Mouse (Mus musculus): ENCODE data around the gene Tagln. TPM values are rescaled to one million over a fixed set of nuclear protein-coding genes. Genes with fewer than 3 reads are reported as not detected.

Tagln gene
- total RNA-seq, 2 experiments from 2014 or later = 9.7 to 11.1 TPM

DNA sequence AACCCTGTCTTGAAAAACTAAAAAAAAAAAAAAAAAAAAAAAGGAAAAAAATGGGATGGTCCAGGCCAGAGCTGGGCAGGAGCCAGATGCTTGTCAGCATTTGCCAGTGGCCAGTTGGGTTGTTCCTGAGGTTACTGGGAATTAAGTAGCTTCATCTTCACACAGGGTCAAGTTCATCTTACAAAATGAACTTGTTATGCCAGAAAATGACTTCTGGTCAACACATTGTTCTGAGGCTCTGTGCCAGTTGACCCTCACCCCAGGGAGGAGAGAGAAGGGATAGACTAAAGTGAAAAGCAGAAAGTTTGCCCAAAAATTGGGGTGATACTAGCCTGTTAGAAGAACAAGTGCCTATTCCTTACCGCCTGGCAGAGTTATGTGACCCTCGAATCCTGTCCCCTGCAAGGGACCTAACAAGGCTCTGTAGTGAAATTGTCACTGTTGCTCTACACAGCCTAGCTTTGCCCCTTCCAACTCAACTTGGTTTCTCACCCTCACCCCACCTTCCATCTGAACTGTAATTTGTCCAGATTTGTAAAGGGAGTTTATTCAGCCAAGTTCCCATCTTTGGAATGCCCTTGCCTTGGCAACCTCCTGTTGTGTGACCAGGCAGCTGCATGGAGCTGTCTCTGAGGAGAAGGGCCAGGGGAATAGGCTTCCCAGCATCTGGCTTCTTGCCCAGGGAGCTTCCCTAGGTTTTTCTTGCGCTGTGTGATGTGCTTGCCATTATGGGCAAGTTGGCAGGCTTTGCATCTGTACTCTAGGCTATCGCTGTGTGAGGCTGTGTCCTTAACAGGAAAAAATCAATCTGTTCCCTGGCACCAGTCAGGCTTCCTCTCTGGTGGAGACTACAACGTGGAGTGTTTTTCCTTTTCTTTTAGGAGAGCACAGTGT, 18.6 kb downstream of the Tagln start:
- DNase-seq (ENCODE audit: extremely low spot score in 1 of 2, low spot score in 2 of 2) = peak; percentile 75 to 76
- intact Hi-C loops (cut with DNase I) = no loop called here

DNA sequence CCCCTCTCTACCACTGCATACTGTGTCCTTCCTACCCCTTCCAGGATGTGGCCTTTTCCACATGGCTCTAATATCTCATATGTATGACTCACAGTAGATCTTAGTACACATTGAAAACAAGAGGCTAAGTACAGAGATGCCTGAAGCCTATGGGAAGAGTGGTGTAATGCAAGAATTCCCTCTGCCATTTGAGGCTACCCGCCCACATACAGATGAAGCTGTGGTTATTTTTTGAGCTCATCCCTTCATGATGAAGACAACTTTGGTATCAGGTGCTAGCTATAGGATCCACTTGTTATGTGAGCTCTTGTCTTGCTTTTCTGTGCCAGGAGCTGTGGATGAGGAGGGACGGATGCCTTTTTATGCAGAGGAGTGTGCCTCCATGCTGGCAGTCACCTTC, 20.2 kb downstream of the Tagln start:
- intact Hi-C loops (cut with DNase I) = no loop called here
- DNase-seq (ENCODE audit: extremely low spot score in 1 of 2, low spot score in 2 of 2) = no peak

DNA sequence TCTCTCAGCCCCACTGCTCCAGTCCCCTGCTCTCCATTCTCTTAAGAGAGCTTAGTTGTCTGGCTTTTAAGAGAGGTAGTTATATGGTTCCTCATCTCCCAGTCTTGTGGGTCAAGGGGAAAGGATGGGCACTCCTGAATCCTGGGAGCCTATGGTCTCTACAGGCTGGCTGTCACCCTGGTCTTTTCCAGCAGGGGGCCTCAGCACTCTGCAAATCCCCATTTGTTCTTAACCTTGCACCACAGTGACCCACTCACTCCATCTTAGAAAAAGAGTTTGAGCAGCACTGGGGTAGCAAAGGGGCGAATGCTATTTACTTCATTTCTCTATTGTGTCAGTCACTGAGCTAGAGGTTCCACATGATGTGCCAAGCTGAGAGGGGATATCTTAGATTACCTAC, 24.2 kb downstream of the Tagln start:
- DNase-seq (ENCODE audit: extremely low spot score in 1 of 2, low spot score in 2 of 2) = peak in 1 of 2 experiments; percentile 49
- intact Hi-C loops (cut with DNase I) = no loop called here

DNA sequence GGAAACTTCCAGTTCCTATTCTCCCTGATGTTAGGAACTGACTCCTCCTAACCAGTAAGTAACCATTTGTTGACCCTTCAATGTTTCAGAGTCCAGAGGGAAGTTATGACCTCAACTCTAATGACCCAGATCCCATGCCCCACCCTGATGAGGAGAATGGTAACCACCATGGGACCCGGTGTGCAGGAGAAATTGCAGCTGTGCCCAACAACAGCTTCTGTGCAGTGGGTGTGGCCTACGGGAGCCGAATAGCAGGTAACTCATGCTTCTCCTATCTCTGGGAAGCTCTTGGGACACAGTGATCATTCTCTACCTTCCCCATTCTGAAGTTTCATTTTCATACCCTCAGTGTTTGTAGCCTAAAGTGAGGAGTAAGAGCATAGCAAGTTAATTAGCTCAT, 24.9 kb downstream of the Tagln start:
- intact Hi-C loops (cut with DNase I) = no loop called here

DNA sequence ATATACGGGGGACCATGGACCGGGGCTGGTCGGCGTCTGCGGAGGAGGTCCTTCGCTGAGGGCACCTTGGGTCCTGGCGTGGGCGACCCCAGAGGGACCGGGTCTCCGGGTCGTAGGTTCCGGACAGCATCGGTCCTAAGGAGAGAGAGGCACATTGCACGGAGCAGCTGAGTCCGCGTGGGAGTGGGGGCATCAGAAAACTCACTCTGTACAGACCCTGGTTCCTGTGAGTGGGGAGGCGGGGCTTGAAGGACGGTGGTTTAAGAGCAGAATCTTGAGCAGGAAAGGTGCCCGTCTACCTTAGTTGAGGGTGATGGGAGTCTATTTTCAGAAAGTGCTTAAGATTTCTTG, 28.8 kb downstream of the Tagln start:
- intact Hi-C loops (cut with DNase I) = no loop called here
- no peak for DNase-seq (ENCODE audit: extremely low spot score in 1 of 2, low spot score in 2 of 2)

More for the DNA sequence above, 24.9 kb downstream of the Tagln start:
- no peak for DNase-seq (ENCODE audit: extremely low spot score in 1 of 2, low spot score in 2 of 2)

DNA sequence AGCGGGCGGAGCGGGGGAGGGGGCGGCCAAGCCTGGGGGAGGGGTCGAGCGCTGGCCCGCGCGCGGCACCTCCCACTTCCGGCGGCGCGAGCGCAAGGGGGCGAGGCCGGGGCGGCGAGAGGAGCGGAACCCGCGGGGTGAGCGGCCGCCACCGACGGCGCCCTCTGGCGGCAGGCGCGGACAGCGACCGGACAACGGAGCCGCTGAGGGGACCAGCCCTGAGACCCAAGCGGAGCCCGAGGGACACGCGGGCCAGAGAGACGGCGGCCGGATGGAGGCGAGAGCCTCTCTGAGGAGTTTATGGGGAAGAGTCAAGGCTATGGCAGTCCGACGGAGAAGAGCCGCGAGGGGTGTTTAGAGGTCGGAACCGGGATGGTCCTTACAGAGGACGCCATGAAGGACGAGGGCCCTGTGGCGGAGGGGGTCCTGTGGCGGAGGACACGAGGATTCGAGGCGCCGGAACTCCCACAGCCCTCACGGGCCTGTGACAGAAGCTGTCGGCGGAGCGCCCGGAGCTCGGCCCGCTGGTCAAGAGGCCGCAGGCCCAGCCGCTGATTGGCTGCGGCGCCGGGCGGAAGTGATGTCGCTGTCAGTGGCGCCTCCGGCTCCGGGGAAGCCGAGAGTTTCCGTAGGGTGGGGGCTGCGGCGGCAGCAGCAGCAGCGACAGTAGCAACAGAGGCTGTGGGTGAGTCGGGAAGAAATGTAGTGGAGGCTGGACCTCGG, 29.3 kb downstream of the Tagln start, which contains the start of the genes Pcsk7 and Rnf214:
Pcsk7 (plus strand) TSS at position 143 of the 723 bp plus-strand sequence.
Rnf214 (minus strand) TSS at position 557 of the 723 bp plus-strand sequence.
- DNase-seq (ENCODE audit: extremely low spot score in 1 of 2, low spot score in 2 of 2) = peak; percentile 85 to 95
- intact Hi-C loops (cut with DNase I) = no loop called here

DNA sequence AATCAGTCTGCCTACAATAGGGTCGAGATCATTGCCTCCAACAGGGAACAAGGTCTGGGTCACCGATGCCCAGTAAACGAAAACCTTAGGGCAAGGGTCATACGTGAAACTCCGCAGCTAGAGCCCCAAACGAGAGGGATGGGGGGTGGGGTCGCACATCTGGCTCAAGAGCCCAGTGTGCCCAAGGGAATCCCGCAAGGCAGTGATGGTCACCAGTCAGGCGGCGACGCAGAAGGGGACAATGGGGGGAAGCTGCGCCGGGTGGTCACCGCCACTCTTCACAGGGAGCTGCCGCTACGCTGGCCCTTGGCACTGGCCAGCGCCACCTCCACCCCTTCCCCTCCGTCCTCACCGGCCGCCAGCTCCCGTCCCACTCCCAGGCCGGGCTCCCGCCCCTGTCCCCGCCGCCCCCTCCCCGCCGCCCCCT, 30.0 kb downstream of the Tagln start:
- intact Hi-C loops (cut with DNase I) = no loop called here
- DNase-seq (ENCODE audit: extremely low spot score in 1 of 2, low spot score in 2 of 2) = peak in 1 of 2 experiments; percentile 70

DNA sequence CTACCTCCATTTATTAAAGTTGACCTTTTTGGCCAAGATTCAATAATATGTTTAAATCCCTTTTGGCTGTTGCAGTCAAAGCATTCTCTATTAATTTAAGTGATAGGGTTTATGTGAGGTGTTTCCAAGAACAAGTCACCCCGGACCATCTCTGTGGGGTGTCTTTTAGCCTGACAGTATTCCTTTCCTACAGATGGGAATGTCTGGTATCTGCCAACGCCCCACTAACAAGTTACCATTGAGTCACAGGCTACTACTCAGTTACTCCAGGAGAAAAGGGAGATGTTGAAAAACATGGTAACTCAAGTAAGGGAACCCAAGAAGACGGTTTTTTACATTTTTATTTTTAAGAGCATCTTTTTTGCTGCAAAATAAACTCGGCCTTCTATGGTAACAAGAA, 30.7 kb downstream of the Tagln start:
- intact Hi-C loops (cut with DNase I) = no loop called here
- no peak for DNase-seq (ENCODE audit: extremely low spot score in 1 of 2, low spot score in 2 of 2)

DNA sequence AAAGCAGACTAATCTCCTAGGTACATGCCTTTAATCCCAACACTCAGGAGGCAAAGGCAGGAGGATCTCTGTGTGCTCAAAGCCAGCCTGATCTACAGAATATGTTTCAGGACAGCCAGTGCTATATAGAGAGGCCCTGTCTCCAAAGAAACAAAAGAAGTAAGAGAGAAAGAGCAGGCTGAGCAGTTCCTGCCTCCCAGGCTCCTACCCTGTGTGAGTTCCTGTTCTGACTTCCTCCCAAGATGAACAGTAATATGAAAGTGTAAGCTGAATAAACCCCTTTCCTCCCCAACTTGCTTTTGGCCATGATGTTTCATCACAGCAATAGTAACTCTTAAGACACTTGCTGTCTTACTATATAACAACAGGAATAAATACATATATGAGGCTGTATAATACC, 42.2 kb downstream of the Tagln start:
- intact Hi-C loops (cut with DNase I) = no loop called here

More for the DNA sequence above, 42.2 kb downstream of the Tagln start:
- DNase-seq (ENCODE audit: extremely low spot score in 1 of 2, low spot score in 2 of 2) = no peak

Small RNAs within 50 kb of the gene (microRNA-seq; reads per million reads assigned to microRNA genes)
- gene Mir7087 = 2.0 reads per million

Other genes with a start within 250 kb of the Tagln start
- 10 to 100 TPM; 20.5 to 22.2 TPM for gene Cep164, start 107.4 kb downstream of the Tagln start, total RNA-seq (2021)
- gene Bace1, start 97.5 kb downstream of the Tagln start, total RNA-seq (2021) = 100 to 1,000 TPM; 111 to 114 TPM
- gene Pcsk7, start 29.6 kb downstream of the Tagln start, total RNA-seq (2021) = 10 to 100 TPM; 26.2 to 26.6 TPM
- 10 to 100 TPM; 73.9 to 76.4 TPM for gene Rnf214, start 29.1 kb downstream of the Tagln start, total RNA-seq (2021)
- gene Sidt2, start 19.2 kb upstream of the Tagln start, total RNA-seq (2021) = 100 to 1,000 TPM; 104 to 115 TPM
- 100 to 1,000 TPM; 223 to 224 TPM for gene Pafah1b2, start 76.6 kb upstream of the Tagln start, total RNA-seq (2021)
- 10 to 100 TPM; 77.0 to 82.3 TPM for gene Sik3, start 76.8 kb upstream of the Tagln start, total RNA-seq (2021)